Comparison of ENCODE assay signal across 7 mouse cellular contexts in genomic region chr7:110768451-110769064, GRCm38 (mm10). TPM values are rescaled to one million over a fixed set of nuclear protein-coding genes. Genes with fewer than 3 reads are reported as not detected.
A peak's percentile ranks its signal among the peaks of the same experiment; 100 is the strongest.
DNase-seq lines count a peak whose midpoint lies in the region; ATAC-seq and TF ChIP-seq lines count a peak whose summit lies in the region.

No protein-coding gene starts in this region.

- H3K9ac ChIP-seq in limb, embryonic 12.5 days (replicated peaks) = peak overlapping the region; percentile 74
- peak overlapping the region; percentile 64 for H3K9ac ChIP-seq in midbrain, embryonic 11.5 days (ENCODE audit: low read length)

- peak; percentile 53 for ATAC-seq in activated CD4-positive, CD25-positive, alpha-beta regulatory T cell, adult 4 months
- ATAC-seq in limb, embryonic 12.5 days (ENCODE audit: insufficient number of reproducible peaks, insufficient read depth, low FRiP score, low TSS enrichment, low read depth) = peak; percentile 49; the same call in 1 of the 2 replicates
- ATAC-seq in midbrain, embryonic 11.5 days (ENCODE audit: low FRiP score) = peak; percentile 72

- no peak overlapping the region for H3K27ac ChIP-seq in limb, embryonic 12.5 days
- no peak overlapping the region for H3K27ac ChIP-seq in midbrain, embryonic 11.5 days (ENCODE audit: low read depth, low read length)
- H3K27ac ChIP-seq in spleen, adult 2 months (ENCODE audit: insufficient read depth, low read length) = peak overlapping the region; percentile 94

- intact Hi-C loops in gastrocnemius, postnatal 14 days (cut with DNase I; ENCODE audit: low total_unique reads) = no loop called here

- no peak for TF ChIP-seq CTCF in spleen, adult 2 months (IDR thresholded peaks at IDR 0.05; ENCODE audit: extremely low read depth, insufficient read depth, insufficient read length, insufficient replicate concordance)

- WGBS in limb, embryonic 12.5 days = under 1% methylated on average over 61 of the region's 61 CpGs
- WGBS in midbrain, embryonic 11.5 days = under 1% methylated on average over 55 of the region's 61 CpGs
- 1% methylated on average over 61 of the region's 61 CpGs for WGBS in spleen, adult 2 months

- 0 out of 2 replicates have a peak, but pooled peaks cover 4% of the 10 kb centered on the region for H3K4me1 ChIP-seq in limb, embryonic 12.5 days (replicated peaks)
- H3K4me1 ChIP-seq in midbrain, embryonic 11.5 days (ENCODE audit: control insufficient read depth, insufficient read depth, low read length) = 0 out of 2 replicates have a peak, but pooled peaks cover 2% of the 10 kb centered on the region
- peaks cover 32% of the 10 kb centered on the region for H3K4me1 ChIP-seq in spleen, adult 2 months (ENCODE audit: control insufficient read depth, insufficient read depth, insufficient read length)

- H3K4me2 ChIP-seq in limb, embryonic 12.5 days = peak overlapping the region; percentile 97
- H3K4me2 ChIP-seq in midbrain, embryonic 11.5 days = peak overlapping the region; percentile 91

- H3K36me3 ChIP-seq in limb, embryonic 12.5 days = no peaks in the 10 kb centered on the region
- H3K36me3 ChIP-seq in midbrain, embryonic 11.5 days (ENCODE audit: control insufficient read depth, insufficient read depth, low read length) = no peaks in the 10 kb centered on the region
- no peaks in the 10 kb centered on the region for H3K36me3 ChIP-seq in spleen, adult 2 months (ENCODE audit: control insufficient read depth, insufficient read depth, low read length)

- H3K27me3 ChIP-seq in limb, embryonic 12.5 days = peaks cover 44% of the 10 kb centered on the region
- peaks cover 14% of the 10 kb centered on the region for H3K27me3 ChIP-seq in midbrain, embryonic 11.5 days (ENCODE audit: control insufficient read depth, insufficient read depth, low read length)
- H3K27me3 ChIP-seq in spleen, adult 2 months (ENCODE audit: control insufficient read depth, insufficient read depth, low read length) = no peaks in the 10 kb centered on the region

- peak overlapping the region; percentile 62 for H3K4me3 ChIP-seq in limb, embryonic 12.5 days (replicated peaks)
- H3K4me3 ChIP-seq in midbrain, embryonic 11.5 days (ENCODE audit: low read depth, low read length) = peak overlapping the region; percentile 53
- H3K4me3 ChIP-seq in spleen, adult 2 months (ENCODE audit: extremely low read depth, insufficient read depth, insufficient read length) = peak overlapping the region; percentile 78

- TF ChIP-seq POLR2A in spleen, adult 2 months (IDR thresholded peaks at IDR 0.05; ENCODE audit: low read depth, low read length) = no peak; the same call in 1 of the 2 replicates

- H3K9me3 ChIP-seq in limb, embryonic 12.5 days = no peaks in the 10 kb centered on the region
- no peaks in the 10 kb centered on the region for H3K9me3 ChIP-seq in midbrain, embryonic 11.5 days (ENCODE audit: control insufficient read depth, low read length)

- DNase-seq in cerebellum, postnatal 25 days = peak; percentile 78 to 80
- peak; percentile 48 for DNase-seq in gastrocnemius, postnatal 14 days
- peak; percentile 57 for DNase-seq in induced T-regulatory cell, adult 2 months (ENCODE audit: low read depth)
- DNase-seq in midbrain, embryonic 11.5 days (ENCODE audit: low spot score, missing footprints) = peak; percentile 93
- peak in 1 of 2 experiments; percentile 43 for DNase-seq in spleen, adult 2 months (ENCODE audit: low read depth in 1 of 2, low spot score in 2 of 2)

RNA-seq across cellular contexts. Expression of gene Ampd3, which starts 0.6 kb away (rescaled TPM):
- 1 to 10 TPM; 3.7 to 3.9 TPM for polyA plus RNA-seq in activated CD4-positive, CD25-positive, alpha-beta regulatory T cell, adult 4 months (2017; shearing (Covaris generic))
- total RNA-seq in gastrocnemius, postnatal 14 days (2021) = 1 to 10 TPM; 6.6 to 7.7 TPM
- polyA plus RNA-seq in limb, embryonic 12.5 days (2016; fragmentation: Nextera tagmentation; extraction: Ambion mirVana) = 1.4 and 2.4 TPM in 2 replicates
- 1.4 and 2.6 TPM in 2 replicates for polyA plus RNA-seq in midbrain, embryonic 11.5 days (2014; fragmentation: Nextera tagmentation; extraction: Ambion mirVana)
- polyA plus RNA-seq in spleen, adult 2 months (2012; rRNA removed) = 15.8 and 21.8 TPM in 2 replicates
